14 mouse cellular contexts compared by ENCODE assay signal in genomic region chr17:35550143-35550494, GRCm38 (mm10). TPM values are rescaled to one million over a fixed set of nuclear protein-coding genes. Genes with fewer than 3 reads are reported as not detected.
DNase-seq lines count a peak whose midpoint lies in the region; ATAC-seq and TF ChIP-seq lines count a peak whose summit lies in the region.
"Had no signal": no experiment of that assay in that cellular context is flagged by ENCODE, and none has a peak within 500 bp of the region (broad histone marks: within the 10 kb centered on the region; RNA-seq: fewer than 3 reads in every experiment).

No protein-coding gene starts in this region.

- TF ChIP-seq POLR2A in lung, adult 2 months (IDR thresholded peaks at IDR 0.05; ENCODE audit: borderline replicate concordance, extremely low read depth, low read depth, low read length), result no peak
- no peak for TF ChIP-seq POLR2A in small intestine, adult 2 months (IDR thresholded peaks at IDR 0.05; ENCODE audit: low read depth, low read length)

- TF ChIP-seq EP300 in heart, postnatal 0 days (IDR thresholded peaks at IDR 0.05; ENCODE audit: low read depth), result no peak

- no peak for DNase-seq in heart, postnatal 0 days (ENCODE audit: low spot score)
- DNase-seq in heart, postnatal 14 days, result no peak
- no peak for DNase-seq in lung, adult 2 months
- DNase-seq in embryonic facial prominence, embryonic 14.5 days (ENCODE audit: low spot score), result no peak
- DNase-seq: spleen, adult 18-20 months had no signal

- peak overlapping the region; percentile 49 for H3K4me2 ChIP-seq in heart, postnatal 0 days (ENCODE audit: low read depth, low read length)
- peak overlapping the region; percentile 41 for H3K4me2 ChIP-seq in lung, embryonic 15.5 days
- H3K4me2 ChIP-seq in embryonic facial prominence, embryonic 14.5 days (ENCODE audit: low read depth, low read length), result peak overlapping the region; percentile 0; the same call in 1 of the 2 replicates
- H3K4me2 ChIP-seq: midbrain, embryonic 13.5 days had no signal

- no peak overlapping the region for H3K4me3 ChIP-seq in heart, postnatal 0 days (ENCODE audit: low read depth, low read length)
- H3K4me3 ChIP-seq in lung, embryonic 15.5 days, result no peak overlapping the region
- H3K4me3 ChIP-seq in lung, adult 2 months (replicated peaks; ENCODE audit: extremely low read depth, low read depth, low read length), result no peak overlapping the region
- H3K4me3 ChIP-seq in embryonic facial prominence, embryonic 14.5 days (ENCODE audit: low read depth, low read length), result no peak overlapping the region
- no peak overlapping the region for H3K4me3 ChIP-seq in small intestine, adult 2 months (ENCODE audit: low read depth, low read length)
- H3K4me3 ChIP-seq: midbrain, embryonic 13.5 days had no signal

- no peaks in the 10 kb centered on the region for H3K27me3 ChIP-seq in heart, postnatal 0 days (ENCODE audit: control insufficient read depth, insufficient read depth, low read length)
- no peaks in the 10 kb centered on the region for H3K27me3 ChIP-seq in lung, embryonic 15.5 days
- no peaks in the 10 kb centered on the region for H3K27me3 ChIP-seq in embryonic facial prominence, embryonic 14.5 days (replicated peaks; ENCODE audit: control insufficient read depth, insufficient read depth, low read length)
- H3K27me3 ChIP-seq in small intestine, adult 2 months (ENCODE audit: control insufficient read depth, insufficient read depth, low read length), result no peaks in the 10 kb centered on the region
- H3K27me3 ChIP-seq: midbrain, embryonic 13.5 days had no signal

- peaks cover 31% of the 10 kb centered on the region for H3K4me1 ChIP-seq in heart, postnatal 0 days (ENCODE audit: control insufficient read depth, insufficient read depth)
- peaks cover 19% of the 10 kb centered on the region for H3K4me1 ChIP-seq in lung, embryonic 15.5 days
- H3K4me1 ChIP-seq in lung, adult 2 months (ENCODE audit: control insufficient read depth, insufficient read depth, low read length), result peaks cover 4% of the 10 kb centered on the region
- peaks cover 17% of the 10 kb centered on the region; the same call in 1 of the 2 replicates for H3K4me1 ChIP-seq in embryonic facial prominence, embryonic 14.5 days (ENCODE audit: control insufficient read depth, insufficient read depth, low read length)
- peaks cover 5% of the 10 kb centered on the region for H3K4me1 ChIP-seq in small intestine, adult 2 months (ENCODE audit: control insufficient read depth, insufficient read depth, insufficient read length, low read length)

- no peaks in the 10 kb centered on the region for H3K9me3 ChIP-seq in heart, postnatal 0 days (replicated peaks; ENCODE audit: control insufficient read depth, low read length)
- H3K9me3 ChIP-seq in lung, embryonic 15.5 days, result no peaks in the 10 kb centered on the region
- H3K9me3 ChIP-seq in embryonic facial prominence, embryonic 14.5 days (ENCODE audit: control insufficient read depth, low read length), result no peaks in the 10 kb centered on the region
- H3K9me3 ChIP-seq: midbrain, embryonic 13.5 days had no signal

- H3K9ac ChIP-seq in heart, postnatal 0 days (replicated peaks; ENCODE audit: low read depth, low read length), result no peak overlapping the region
- H3K9ac ChIP-seq in lung, embryonic 15.5 days, result no peak overlapping the region
- H3K9ac ChIP-seq in embryonic facial prominence, embryonic 14.5 days (ENCODE audit: low read depth, low read length), result no peak overlapping the region
- H3K9ac ChIP-seq: midbrain, embryonic 13.5 days had no signal

- ATAC-seq in heart, postnatal 0 days (ENCODE audit: insufficient read depth, low read depth), result no peak
- ATAC-seq in lung, embryonic 15.5 days (ENCODE audit: borderline replicate concordance, extremely low read depth, low FRiP score, low TSS enrichment), result no peak
- ATAC-seq in embryonic facial prominence, embryonic 14.5 days (ENCODE audit: low read depth), result no peak
- ATAC-seq in granulocyte monocyte progenitor cell, adult 5-6 weeks (replicated peaks; ENCODE audit: poor library complexity, severe bottlenecking), result no peak
- ATAC-seq: midbrain, embryonic 13.5 days had no signal

- TF ChIP-seq CTCF in heart, postnatal 0 days (IDR thresholded peaks at IDR 0.05; ENCODE audit: low read depth), result peak; percentile 17
- TF ChIP-seq CTCF in lung, adult 2 months (IDR thresholded peaks at IDR 0.05; ENCODE audit: insufficient read depth, low read length), result no peak
- no peak for TF ChIP-seq CTCF in small intestine, adult 2 months (IDR thresholded peaks at IDR 0.05; ENCODE audit: extremely low read depth, insufficient read length, insufficient replicate concordance, low read depth, low read length)

- peak overlapping the region; percentile 96 for H3K27ac ChIP-seq in heart, postnatal 0 days (ENCODE audit: low read depth)
- peak overlapping the region; percentile 79 for H3K27ac ChIP-seq in lung, embryonic 15.5 days
- peak overlapping the region; percentile 77 for H3K27ac ChIP-seq in embryonic facial prominence, embryonic 14.5 days (replicated peaks; ENCODE audit: low read depth, low read length)
- peak overlapping the region; percentile 71 for H3K27ac ChIP-seq in small intestine, adult 2 months (ENCODE audit: insufficient read depth, low read depth, low read length)
- H3K27ac ChIP-seq: midbrain, embryonic 13.5 days had no signal

- 91% methylated on average over 4 of the region's 4 CpGs for WGBS in heart, postnatal 0 days
- WGBS in lung, embryonic 15.5 days, result 91% methylated on average over 4 of the region's 4 CpGs
- 94% methylated on average over 4 of the region's 4 CpGs for WGBS in lung, adult 2 months
- 96% methylated on average over 4 of the region's 4 CpGs for WGBS in embryonic facial prominence, embryonic 14.5 days
- WGBS in small intestine, adult 2 months, result 94% methylated on average over 4 of the region's 4 CpGs

- intact Hi-C loops in heart, postnatal 14 days (cut with DNase I), result no loop called here

- no peaks in the 10 kb centered on the region for H3K36me3 ChIP-seq in heart, postnatal 0 days (replicated peaks; ENCODE audit: control insufficient read depth, insufficient read depth, low read length)
- no peaks in the 10 kb centered on the region for H3K36me3 ChIP-seq in lung, embryonic 15.5 days
- H3K36me3 ChIP-seq in embryonic facial prominence, embryonic 14.5 days (ENCODE audit: control insufficient read depth, insufficient read depth, low read length), result no peaks in the 10 kb centered on the region
- no peaks in the 10 kb centered on the region for H3K36me3 ChIP-seq in small intestine, adult 2 months (ENCODE audit: control insufficient read depth, insufficient read depth, low read length)
- H3K36me3 ChIP-seq: midbrain, embryonic 13.5 days had no signal

RNA-seq across cellular contexts. Expression of gene Cdsn, which starts 1.8 kb away (rescaled TPM):
- 0.23 and 0.89 TPM in 2 replicates for total RNA-seq in heart, postnatal 0 days (2014; rRNA removed; ENCODE audit: low replicate concordance)
- polyA plus RNA-seq in heart, postnatal 0 days (2015; fragmentation: Nextera tagmentation; extraction: Ambion mirVana), result 0.37 and 0.48 TPM in 2 replicates
- under 1 TPM; 0.15 to 0.17 TPM for total RNA-seq in heart, postnatal 14 days (2021)
- polyA plus RNA-seq in lung, embryonic 15.5 days (2015; fragmentation: Nextera tagmentation; extraction: Ambion mirVana), result 0.08 TPM in 1 of 2 replicates, not detected in the other
- 2.0 and 23.0 TPM in 2 replicates for polyA plus RNA-seq in lung, adult 2 months (2012; rRNA removed)
- 0.97 and 1.3 TPM in 2 replicates for polyA plus RNA-seq in embryonic facial prominence, embryonic 14.5 days (2014; fragmentation: Nextera tagmentation; extraction: Ambion mirVana)
- 0.08 and 0.39 TPM in 2 replicates for polyA plus RNA-seq in small intestine, adult 2 months (2012; rRNA removed)
- total RNA-seq in granulocyte monocyte progenitor cell, adult 5-6 weeks (2014; fragmentation: Nextera tagmentation), result not detected in 2 replicates
- not detected in 2 replicates for total RNA-seq in granulocyte monocyte progenitor cell, adult 5-6 weeks (2017)
- total RNA-seq: gastrocnemius, postnatal 36 days; liver, adult 2 months had no signal
- polyA plus RNA-seq: forebrain, embryonic 11.5 days; liver, adult 2 months had no signal

RNA-seq across cellular contexts. Expression of gene Psors1c2, which starts 17.1 kb away (rescaled TPM):
- total RNA-seq in heart, postnatal 0 days (2014; rRNA removed; ENCODE audit: low replicate concordance), result 1.3 TPM in 1 of 2 replicates, not detected in the other
- polyA plus RNA-seq in heart, postnatal 0 days (2015; fragmentation: Nextera tagmentation; extraction: Ambion mirVana), result 0.14 TPM in 1 of 2 replicates, not detected in the other
- not detected for total RNA-seq in heart, postnatal 14 days (2021)
- polyA plus RNA-seq in lung, embryonic 15.5 days (2015; fragmentation: Nextera tagmentation; extraction: Ambion mirVana), result 0.78 and 1.1 TPM in 2 replicates
- 0.24 and 5.6 TPM in 2 replicates for polyA plus RNA-seq in lung, adult 2 months (2012; rRNA removed)
- polyA plus RNA-seq in embryonic facial prominence, embryonic 14.5 days (2014; fragmentation: Nextera tagmentation; extraction: Ambion mirVana), result 0.59 and 1.9 TPM in 2 replicates
- 0.15 and 0.37 TPM in 2 replicates for polyA plus RNA-seq in small intestine, adult 2 months (2012; rRNA removed)
- not detected in 2 replicates for total RNA-seq in granulocyte monocyte progenitor cell, adult 5-6 weeks (2014; fragmentation: Nextera tagmentation)
- not detected in 2 replicates for total RNA-seq in granulocyte monocyte progenitor cell, adult 5-6 weeks (2017)
- total RNA-seq: gastrocnemius, postnatal 36 days; liver, adult 2 months had no signal
- polyA plus RNA-seq: liver, adult 2 months had no signal

RNA-seq across cellular contexts. Expression of gene 2300002M23Rik, which starts 17.1 kb away (rescaled TPM):
- not detected in 2 replicates for total RNA-seq in heart, postnatal 0 days (2014; rRNA removed; ENCODE audit: low replicate concordance)
- polyA plus RNA-seq in heart, postnatal 0 days (2015; fragmentation: Nextera tagmentation; extraction: Ambion mirVana), result not detected in 2 replicates
- not detected for total RNA-seq in heart, postnatal 14 days (2021)
- polyA plus RNA-seq in lung, embryonic 15.5 days (2015; fragmentation: Nextera tagmentation; extraction: Ambion mirVana), result 0.30 TPM in 1 of 2 replicates, not detected in the other
- polyA plus RNA-seq in lung, adult 2 months (2012; rRNA removed), result 18.0 TPM in 1 of 2 replicates, not detected in the other
- polyA plus RNA-seq in embryonic facial prominence, embryonic 14.5 days (2014; fragmentation: Nextera tagmentation; extraction: Ambion mirVana), result 0.47 and 1.3 TPM in 2 replicates
- polyA plus RNA-seq in small intestine, adult 2 months (2012; rRNA removed), result not detected in 2 replicates
- not detected in 2 replicates for total RNA-seq in granulocyte monocyte progenitor cell, adult 5-6 weeks (2014; fragmentation: Nextera tagmentation)
- total RNA-seq in granulocyte monocyte progenitor cell, adult 5-6 weeks (2017), result not detected in 2 replicates
- total RNA-seq: gastrocnemius, postnatal 36 days; layer of hippocampus, adult 18-20 months; liver, adult 2 months had no signal
- polyA plus RNA-seq: forebrain, embryonic 11.5 days; liver, adult 2 months; midbrain, embryonic 13.5 days; urinary bladder, adult 2 months had no signal

RNA-seq across cellular contexts. Expression of gene Cchcr1, which starts 33.2 kb away (rescaled TPM):
- total RNA-seq in heart, postnatal 0 days (2014; rRNA removed; ENCODE audit: low replicate concordance), result 4.8 and 30.8 TPM in 2 replicates
- polyA plus RNA-seq in heart, postnatal 0 days (2015; fragmentation: Nextera tagmentation; extraction: Ambion mirVana), result 4.5 and 4.8 TPM in 2 replicates
- total RNA-seq in heart, postnatal 14 days (2021), result 1 to 10 TPM; 4.2 to 4.3 TPM
- polyA plus RNA-seq in lung, embryonic 15.5 days (2015; fragmentation: Nextera tagmentation; extraction: Ambion mirVana), result 21.2 and 23.3 TPM in 2 replicates
- polyA plus RNA-seq in lung, adult 2 months (2012; rRNA removed), result 6.5 and 8.4 TPM in 2 replicates
- polyA plus RNA-seq in embryonic facial prominence, embryonic 14.5 days (2014; fragmentation: Nextera tagmentation; extraction: Ambion mirVana), result 10.5 and 12.2 TPM in 2 replicates
- polyA plus RNA-seq in small intestine, adult 2 months (2012; rRNA removed), result 3.2 and 3.5 TPM in 2 replicates
- total RNA-seq in granulocyte monocyte progenitor cell, adult 5-6 weeks (2014; fragmentation: Nextera tagmentation), result 1.0 and 14.4 TPM in 2 replicates
- 2.7 and 5.3 TPM in 2 replicates for total RNA-seq in granulocyte monocyte progenitor cell, adult 5-6 weeks (2017)

RNA-seq across cellular contexts. Expression of gene Tcf19, which starts 33.5 kb away (rescaled TPM):
- 58.8 and 68.0 TPM in 2 replicates for total RNA-seq in heart, postnatal 0 days (2014; rRNA removed; ENCODE audit: low replicate concordance)
- 21.3 and 23.3 TPM in 2 replicates for polyA plus RNA-seq in heart, postnatal 0 days (2015; fragmentation: Nextera tagmentation; extraction: Ambion mirVana)
- 1 to 10 TPM; 6.0 to 7.9 TPM for total RNA-seq in heart, postnatal 14 days (2021)
- polyA plus RNA-seq in lung, embryonic 15.5 days (2015; fragmentation: Nextera tagmentation; extraction: Ambion mirVana), result 92.0 and 92.1 TPM in 2 replicates
- polyA plus RNA-seq in lung, adult 2 months (2012; rRNA removed), result 6.4 and 6.5 TPM in 2 replicates
- polyA plus RNA-seq in embryonic facial prominence, embryonic 14.5 days (2014; fragmentation: Nextera tagmentation; extraction: Ambion mirVana), result 82.9 and 83.2 TPM in 2 replicates
- polyA plus RNA-seq in small intestine, adult 2 months (2012; rRNA removed), result 7.3 and 8.1 TPM in 2 replicates
- total RNA-seq in granulocyte monocyte progenitor cell, adult 5-6 weeks (2014; fragmentation: Nextera tagmentation), result 20.3 and 23.9 TPM in 2 replicates
- 5.3 and 8.6 TPM in 2 replicates for total RNA-seq in granulocyte monocyte progenitor cell, adult 5-6 weeks (2017)
